Mouse (Mus musculus) forebrain, embryonic 13.5 days (tissue): Measurements from ENCODE around the gene Borcs6. TPM values are rescaled to one million over a fixed set of nuclear protein-coding genes. Genes with fewer than 3 reads are reported as not detected.

Experiments
- ATAC-seq: fragments of 200-750 bp; cut with Nextera tagmentation; 2 replicates; pipeline ENCODE4 v1.8.0; 2017
- H3K27ac ChIP-seq: fragments of 300-500 bp; sonication (generic); 2 replicates; pipeline ENCODE4 v1.5.1; 2015; ENCODE audit warnings: inconsistent platforms, mild to moderate bottlenecking, moderate library complexity
- H3K27me3 ChIP-seq: fragments of 300-500 bp; sonication (generic); 2 replicates; pipeline ENCODE4 v1.6.1; 2015; ENCODE audit warnings: mild to moderate bottlenecking, inconsistent platforms
- H3K36me3 ChIP-seq: fragments of 300-500 bp; sonication (generic); 2 replicates; pipeline ENCODE4 v1.6.1; 2015; ENCODE audit warnings: mild to moderate bottlenecking, inconsistent platforms; ENCODE audit not compliant: poor library complexity, severe bottlenecking
- H3K4me1 ChIP-seq: fragments of 300-500 bp; sonication (generic); 2 replicates; pipeline ENCODE4 v1.6.1; 2015; ENCODE audit warnings: inconsistent platforms
- H3K4me2 ChIP-seq: fragments of 300-500 bp; sonication (generic); 2 replicates; pipeline ENCODE4 v1.6.1; 2015; ENCODE audit warnings: inconsistent platforms, mild to moderate bottlenecking, moderate library complexity
- H3K4me3 ChIP-seq: fragments of 300-500 bp; sonication (generic); 2 replicates; pipeline ENCODE4 v1.5.1; 2015; ENCODE audit warnings: mild to moderate bottlenecking, inconsistent platforms
- H3K9ac ChIP-seq: fragments of 300-500 bp; sonication (generic); 2 replicates; pipeline ENCODE4 v1.6.1; 2015; ENCODE audit warnings: mild to moderate bottlenecking, inconsistent platforms
- H3K9me3 ChIP-seq: fragments of 300-500 bp; sonication (generic); replicated peaks from 2 replicates; pipeline ENCODE4 v1.6.1; 2016; ENCODE audit warnings: inconsistent platforms
- WGBS: fragments of 180-500 bp; shearing (Covaris S2); methylation state at CpG from one replicate; pipeline ENCODE4 v1.1.7; 2015; 5-methylcytosine and 5-hydroxymethylcytosine counted together
- polyA plus RNA-seq: library from polyadenylated mRNA; unstranded; fragments of >200 nt; fragmentation: Nextera tagmentation; extraction: Ambion mirVana; gene quantifications from 2 replicates; pipeline ENCODE4 v1.2.1, GENCODE M21; 2015

Borcs6 gene
- polyA plus RNA-seq, 1 experiment from 2014 or later = 6.6 TPM

DNA sequence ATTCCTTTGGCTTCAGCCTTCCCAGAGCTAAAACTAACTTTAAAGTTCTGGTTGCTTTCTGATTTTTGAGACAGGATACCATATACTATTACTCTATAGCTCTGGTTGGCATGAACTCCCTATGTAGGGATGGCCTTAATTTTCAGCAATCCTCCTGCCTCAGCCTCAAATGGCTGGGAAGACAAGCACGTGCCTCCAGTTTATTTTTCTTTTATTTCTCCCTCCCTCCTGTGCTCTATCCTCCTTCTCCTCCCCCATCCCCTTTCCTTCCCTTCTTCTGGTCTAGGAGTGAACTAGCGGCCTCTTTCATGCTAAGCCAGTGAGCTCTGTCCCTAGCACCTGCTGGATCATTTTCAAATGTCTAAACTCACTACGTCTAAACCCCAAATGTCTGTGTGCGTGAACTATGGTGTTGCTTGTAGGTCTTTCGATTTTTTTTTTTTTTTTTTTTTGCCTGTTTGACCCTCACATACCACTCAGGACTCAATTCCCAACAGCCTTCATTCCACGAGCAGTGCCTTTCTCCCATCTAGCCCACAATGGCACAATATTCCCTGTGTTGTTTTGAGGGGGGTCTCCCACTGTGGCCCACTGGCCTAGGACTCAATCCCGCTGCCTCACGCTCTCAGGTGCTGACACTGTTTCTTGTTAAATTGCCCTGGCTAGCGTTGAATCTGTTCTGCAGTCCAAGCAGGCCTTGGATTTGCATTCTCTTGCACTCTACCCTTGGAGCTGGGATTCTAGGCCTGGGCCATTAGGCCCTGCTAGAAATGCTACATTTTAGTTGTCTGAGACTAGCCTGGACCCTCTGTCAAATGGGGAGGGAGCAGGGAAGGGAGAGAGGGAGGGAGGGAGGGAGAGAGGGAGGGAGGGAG lies 5.0 kb downstream of the Borcs6 start:
- ATAC-seq = no peak
- WGBS = 45% methylated on average over 9 of the region's 9 CpGs

GRCm38 (mm10) chr11:69065394-69065925 lies 5.9 kb downstream of the Borcs6 start:
- Histone ChIP-seq H3K9ac (no peak overlapping the region), H3K27me3 (no peaks in the 10 kb centered on the region)

More for the DNA sequence above, 5.0 kb downstream of the Borcs6 start:
- Histone ChIP-seq H3K4me3 (peak overlapping the region; percentile 73), H3K27ac (0 out of 2 replicates have a peak overlapping the region, but pooled peaks have one; percentile 76), H3K4me1 (peaks cover 44% of the 10 kb centered on the region), H3K36me3 (no peaks in the 10 kb centered on the region), H3K9me3 (no peaks in the 10 kb centered on the region), H3K4me2 (peak overlapping the region; percentile 76), H3K9ac (peak overlapping the region; percentile 73), H3K27me3 (no peaks in the 10 kb centered on the region)

GRCm38 (mm10) chr11:69066163-69066861 lies 6.8 kb downstream of the Borcs6 start:
- Histone ChIP-seq H3K4me1 (peaks cover 41% of the 10 kb centered on the region), H3K36me3 (no peaks in the 10 kb centered on the region), H3K4me3 (peak overlapping the region; percentile 45), H3K9ac (peak overlapping the region; percentile 65), H3K9me3 (no peaks in the 10 kb centered on the region), H3K27ac (peak overlapping the region; percentile 31; the same call in 1 of the 2 replicates), H3K4me2 (peak overlapping the region; percentile 78), H3K27me3 (no peaks in the 10 kb centered on the region)
- ATAC-seq = no peak
- WGBS = under 1% methylated on average over 24 of the region's 29 CpGs

More at GRCm38 (mm10) chr11:69065394-69065925, 5.9 kb downstream of the Borcs6 start:
- no peak overlapping the region for H3K27ac ChIP-seq
- no peaks in the 10 kb centered on the region for H3K36me3 ChIP-seq
- no peak for ATAC-seq
- H3K4me3 ChIP-seq = no peak overlapping the region
- 56% methylated on average over 3 of the region's 3 CpGs for WGBS
- H3K4me2 ChIP-seq = peak overlapping the region; percentile 78
- peaks cover 45% of the 10 kb centered on the region for H3K4me1 ChIP-seq
- H3K9me3 ChIP-seq = no peaks in the 10 kb centered on the region

GRCm38 (mm10) chr11:69066956-69067355 lies 7.4 kb downstream of the Borcs6 start:
- Histone ChIP-seq H3K36me3 (no peaks in the 10 kb centered on the region), H3K27ac (no peak overlapping the region), H3K27me3 (no peaks in the 10 kb centered on the region), H3K4me3 (peak overlapping the region; percentile 45), H3K9me3 (no peaks in the 10 kb centered on the region), H3K9ac (peak overlapping the region; percentile 65), H3K4me1 (peaks cover 41% of the 10 kb centered on the region), H3K4me2 (peak overlapping the region; percentile 78)
- ATAC-seq = no peak
- WGBS = 7% methylated on average over 8 of the region's 8 CpGs

DNA sequence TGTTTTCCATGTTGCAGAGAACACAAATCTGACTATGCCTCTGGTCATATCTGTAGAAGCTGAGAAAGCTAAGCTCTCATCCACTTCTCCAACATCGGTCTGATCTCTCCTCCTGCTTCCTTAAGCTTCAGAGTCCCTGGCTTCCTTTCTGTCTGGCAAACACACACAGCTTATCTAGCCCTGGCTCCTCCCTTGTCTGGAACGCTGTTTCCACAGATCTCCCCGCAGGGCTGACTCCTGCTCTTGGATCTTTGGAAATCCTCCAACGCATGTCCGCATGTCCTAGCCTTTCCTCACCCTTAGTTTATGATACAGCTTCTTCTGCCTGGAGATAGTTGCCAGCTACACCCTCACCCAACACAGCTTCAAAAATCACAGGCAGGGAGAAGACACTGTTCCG lies 8.1 kb downstream of the Borcs6 start:
- H3K4me3 ChIP-seq = no peak overlapping the region

DNA sequence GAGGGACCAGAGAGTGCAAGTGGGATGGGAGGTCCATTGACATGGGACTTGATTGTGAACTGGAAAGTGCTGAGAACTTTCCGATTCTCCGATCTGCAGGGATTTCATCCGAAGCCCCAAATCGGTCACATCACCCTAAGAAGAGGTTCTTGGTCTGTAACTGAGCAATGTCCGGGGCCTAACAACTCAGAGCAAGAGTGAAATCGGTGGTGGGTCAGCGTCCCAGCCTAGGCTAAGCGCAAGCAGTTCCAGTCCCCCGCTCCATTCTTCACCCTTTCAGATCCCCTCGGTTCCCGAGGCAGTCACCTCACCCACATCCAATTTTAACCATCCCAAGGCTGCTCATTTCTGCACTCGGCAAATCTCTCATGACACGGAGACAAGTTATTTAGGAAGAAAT lies 10.6 kb downstream of the Borcs6 start:
- peak overlapping the region; percentile 91 for H3K9ac ChIP-seq
- H3K4me1 ChIP-seq = peaks cover 47% of the 10 kb centered on the region
- no peaks in the 10 kb centered on the region for H3K36me3 ChIP-seq
- 2% methylated on average over 13 of the region's 13 CpGs for WGBS
- H3K27me3 ChIP-seq = no peaks in the 10 kb centered on the region
- ATAC-seq = no peak
- H3K9me3 ChIP-seq = no peaks in the 10 kb centered on the region
- peak overlapping the region; percentile 74 for H3K4me2 ChIP-seq
- peak overlapping the region; percentile 94 for H3K27ac ChIP-seq
- H3K4me3 ChIP-seq = peak overlapping the region; percentile 63

More for the DNA sequence above, 8.1 kb downstream of the Borcs6 start:
- Histone ChIP-seq H3K4me1 (peaks cover 44% of the 10 kb centered on the region), H3K9ac (no peak overlapping the region), H3K27me3 (no peaks in the 10 kb centered on the region), H3K36me3 (no peaks in the 10 kb centered on the region), H3K27ac (no peak overlapping the region), H3K9me3 (no peaks in the 10 kb centered on the region), H3K4me2 (no peak overlapping the region; the same call in 1 of the 2 replicates)
- no peak for ATAC-seq
- 60% methylated on average over 6 of the region's 6 CpGs for WGBS

DNA sequence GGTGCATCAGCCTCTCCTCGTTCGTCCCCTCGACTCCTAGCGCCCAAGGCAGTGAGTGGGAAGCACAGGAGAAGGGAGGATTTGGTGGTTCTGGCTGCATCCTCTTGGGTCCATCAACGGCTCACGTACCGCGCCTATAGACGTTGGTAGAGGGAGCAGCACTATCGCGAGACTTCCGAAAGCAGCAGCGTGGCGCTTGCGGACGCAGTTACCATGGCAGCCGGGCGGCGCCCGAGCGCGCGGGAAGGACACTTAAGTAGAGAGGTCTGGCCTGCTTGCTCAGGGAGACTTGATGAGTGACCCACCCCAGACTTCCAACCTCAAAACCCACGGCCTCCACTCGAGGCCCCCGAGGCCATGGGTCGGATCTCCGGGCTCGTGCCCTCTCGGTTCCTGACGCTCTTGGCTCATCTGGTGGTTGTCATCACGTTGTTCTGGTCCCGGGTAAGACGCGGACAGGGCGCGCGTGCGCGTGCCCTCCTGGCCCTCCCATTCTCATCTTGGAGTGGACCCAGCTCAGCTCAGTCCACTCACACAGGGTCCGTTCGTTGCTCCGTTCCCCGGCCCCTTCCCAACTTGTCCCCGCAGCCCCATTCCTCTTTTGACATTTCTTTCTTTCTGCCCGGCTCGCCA lies 11.2 kb downstream of the Borcs6 start, which contains the start of gene Tmem107:
Gene Tmem107, plus strand, starts transcription at position 217 of the 633 bp plus-strand sequence.
- Histone ChIP-seq H3K27me3 (no peaks in the 10 kb centered on the region), H3K4me1 (peaks cover 47% of the 10 kb centered on the region), H3K36me3 (no peaks in the 10 kb centered on the region), H3K4me2 (peak within 1 kb of the TSS; percentile 74), H3K9me3 (no peaks in the 10 kb centered on the region), H3K27ac (peak within 1 kb of the TSS; percentile 94), H3K4me3 (peak within 1 kb of the TSS; percentile 63), H3K9ac (peak within 1 kb of the TSS; percentile 91)
- ATAC-seq = peak; percentile 89
- WGBS = under 1% methylated on average over 47 of the region's 47 CpGs

DNA sequence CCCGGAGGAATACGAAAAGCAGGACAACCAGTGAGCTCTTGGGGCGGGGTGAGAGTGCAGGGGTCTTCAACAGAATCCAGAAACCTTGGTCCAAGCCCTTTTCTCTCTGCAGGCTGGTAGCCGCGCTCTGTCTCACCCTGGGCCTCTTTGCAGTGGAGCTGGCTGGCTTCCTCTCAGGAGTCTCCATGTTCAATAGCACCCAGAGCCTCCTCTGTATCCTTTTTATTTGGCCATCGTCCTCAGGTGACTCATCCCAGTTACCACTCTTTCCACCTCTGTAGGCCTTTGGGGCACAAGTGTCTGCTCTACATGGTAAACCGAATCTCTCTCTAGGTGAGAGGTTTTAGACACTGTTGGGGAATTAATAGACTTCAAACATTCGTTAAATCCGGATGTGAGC lies 11.7 kb downstream of the Borcs6 start:
- peak overlapping the region; percentile 63 for H3K4me3 ChIP-seq
- no peaks in the 10 kb centered on the region for H3K9me3 ChIP-seq
- H3K4me2 ChIP-seq = peak overlapping the region; percentile 74
- ATAC-seq = no peak
- WGBS = 19% methylated on average over 9 of the region's 9 CpGs
- peak overlapping the region; percentile 91 for H3K9ac ChIP-seq
- peak overlapping the region; percentile 94 for H3K27ac ChIP-seq
- no peaks in the 10 kb centered on the region for H3K36me3 ChIP-seq
- H3K27me3 ChIP-seq = no peaks in the 10 kb centered on the region
- H3K4me1 ChIP-seq = peaks cover 42% of the 10 kb centered on the region

DNA sequence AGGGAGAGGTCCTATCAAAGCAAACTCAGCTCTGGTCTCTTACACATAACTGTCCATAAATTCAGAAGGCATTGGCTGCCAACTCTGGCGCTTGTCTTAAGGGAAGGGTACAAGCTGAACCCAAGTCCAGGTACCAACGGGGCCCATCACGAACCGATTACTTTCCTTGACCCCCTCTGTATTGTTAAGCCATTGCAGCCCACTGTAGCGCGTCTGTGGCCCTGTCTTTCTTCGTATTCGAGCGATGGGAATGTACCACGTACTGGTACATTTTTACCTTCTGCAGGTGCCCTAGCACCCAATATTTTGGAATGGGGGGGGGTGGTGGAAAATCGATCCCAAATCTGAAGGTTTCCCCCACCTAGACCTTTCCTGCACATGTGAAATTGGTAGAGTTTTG lies 12.7 kb downstream of the Borcs6 start:
- 83% methylated on average over 11 of the region's 11 CpGs for WGBS
- H3K9ac ChIP-seq = peak overlapping the region; percentile 73

GRCm38 (mm10) chr11:69072666-69073064 lies 13.1 kb downstream of the Borcs6 start:
- H3K36me3 ChIP-seq = no peaks in the 10 kb centered on the region
- H3K27me3 ChIP-seq = no peaks in the 10 kb centered on the region
- peak overlapping the region; percentile 38 for H3K4me3 ChIP-seq
- H3K4me2 ChIP-seq = peak overlapping the region; percentile 74
- peaks cover 36% of the 10 kb centered on the region for H3K4me1 ChIP-seq
- 7% methylated on average over 9 of the region's 9 CpGs for WGBS
- peak overlapping the region; percentile 93 for H3K27ac ChIP-seq
- no peak for ATAC-seq
- H3K9me3 ChIP-seq = no peaks in the 10 kb centered on the region
- peak overlapping the region; percentile 73 for H3K9ac ChIP-seq

More for the DNA sequence above, 12.7 kb downstream of the Borcs6 start:
- no peak for ATAC-seq
- Histone ChIP-seq H3K4me2 (peak overlapping the region; percentile 74), H3K4me3 (peak overlapping the region; percentile 38), H3K36me3 (no peaks in the 10 kb centered on the region), H3K4me1 (peaks cover 36% of the 10 kb centered on the region), H3K27ac (peak overlapping the region; percentile 93; the same call in 1 of the 2 replicates), H3K27me3 (no peaks in the 10 kb centered on the region), H3K9me3 (no peaks in the 10 kb centered on the region)

DNA sequence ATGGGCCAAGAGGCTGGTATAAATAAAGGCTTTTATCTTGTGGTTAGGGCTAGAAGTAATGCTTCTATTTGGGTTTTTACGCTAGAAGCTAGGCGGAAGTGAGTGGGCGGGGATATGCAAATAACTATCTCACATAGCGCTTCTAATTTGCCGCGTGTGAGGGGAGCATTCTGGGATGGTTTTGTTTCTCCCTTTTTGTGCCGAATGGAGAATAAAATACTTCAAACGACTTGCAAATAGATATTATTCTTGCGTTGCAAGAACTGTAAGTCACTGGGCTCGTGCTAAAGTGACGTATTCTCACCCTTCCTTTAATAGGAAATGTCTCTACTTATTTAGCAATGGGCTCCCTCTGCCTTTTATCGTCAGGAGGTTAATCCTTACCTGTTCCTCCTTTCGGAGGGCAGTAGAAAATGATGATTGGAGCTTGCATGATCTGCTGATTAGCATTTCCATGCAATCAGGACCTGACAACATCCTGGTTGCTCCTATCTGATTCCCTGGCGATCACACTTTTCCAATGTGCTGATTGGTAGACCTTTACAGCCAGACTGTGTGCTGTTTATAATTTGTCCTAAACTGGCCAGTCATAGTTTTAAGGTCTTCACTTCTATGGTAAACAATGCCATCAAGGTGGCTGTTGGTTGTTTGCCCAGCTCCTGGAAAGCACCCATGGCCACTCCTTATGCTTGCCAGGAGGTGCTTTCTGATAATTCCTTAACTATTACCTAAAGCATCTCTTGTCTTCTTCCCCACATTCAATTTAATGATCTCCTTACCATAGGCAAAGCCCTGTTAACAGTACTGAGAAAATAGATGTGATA lies 13.8 kb downstream of the Borcs6 start:
- 0% methylated on average over 14 of the region's 14 CpGs for WGBS
- H3K27ac ChIP-seq = peak overlapping the region; percentile 93
- peak overlapping the region; percentile 74 for H3K4me2 ChIP-seq
- peaks cover 36% of the 10 kb centered on the region for H3K4me1 ChIP-seq
- no peaks in the 10 kb centered on the region for H3K27me3 ChIP-seq
- peak overlapping the region; percentile 38 for H3K4me3 ChIP-seq
- ATAC-seq = peak; percentile 82
- H3K36me3 ChIP-seq = no peaks in the 10 kb centered on the region
- no peaks in the 10 kb centered on the region for H3K9me3 ChIP-seq
- peak overlapping the region; percentile 73 for H3K9ac ChIP-seq
